Mouse (Mus musculus): Measurements from ENCODE around the gene Neurod2. TPM values are rescaled to one million over a fixed set of nuclear protein-coding genes. Genes with fewer than 3 reads are reported as not detected.
A peak's percentile ranks its signal among the peaks of the same experiment; 100 is the strongest.

Neurod2 gene
- polyA plus RNA-seq, 1 experiment from 2014 or later: not detected

- Histone ChIP-seq H3K36me3 (ENCODE audit: inconsistent target) (peaks cover 16% of the 10 kb centered on the region; the same call in 1 of the 2 replicates), H3K4me3 (ENCODE audit: inconsistent target) (peak overlapping the region; percentile 89; the same call in 1 of the 2 replicates), H3K27ac (peak overlapping the region; percentile 94), H3K79me2 (ENCODE audit: inconsistent target) (peaks cover 77% of the 10 kb centered on the region)
- 45% methylated on average over 9 of the region's 9 CpGs for WGBS (ENCODE audit: missing documents)
These were observed 31.5 kb upstream of the Neurod2 start for GRCm38 (mm10) chr11:98360866-98361521.

GRCm38 (mm10) chr11:98358161-98359083 lies 29.0 kb upstream of the Neurod2 start, which contains the start of gene Stard3:
Gene Stard3 (plus strand): TSS chr11:98358368.
- 2% methylated on average over 59 of the region's 60 CpGs for WGBS (ENCODE audit: missing documents)
- H3K79me2 ChIP-seq (ENCODE audit: inconsistent target): peaks cover 51% of the 10 kb centered on the region
- peaks cover 7% of the 10 kb centered on the region; the same call in 1 of the 2 replicates for H3K36me3 ChIP-seq (ENCODE audit: inconsistent target)
- H3K4me3 ChIP-seq (ENCODE audit: inconsistent target): peak within 1 kb of the TSS; percentile 89
- peak within 1 kb of the TSS; percentile 94 for H3K27ac ChIP-seq

GRCm38 (mm10) chr11:98357396-98358160 lies 28.1 kb upstream of the Neurod2 start:
- WGBS (ENCODE audit: missing documents): 20% methylated on average over 13 of the region's 13 CpGs
- H3K79me2 ChIP-seq (ENCODE audit: inconsistent target): peaks cover 43% of the 10 kb centered on the region
- peak overlapping the region; percentile 35 for H3K4me3 ChIP-seq (ENCODE audit: inconsistent target)
- H3K36me3 ChIP-seq (ENCODE audit: inconsistent target): no peaks in the 10 kb centered on the region
- H3K27ac ChIP-seq: peak overlapping the region; percentile 73

GRCm38 (mm10) chr11:98356625-98357394 lies 27.4 kb upstream of the Neurod2 start:
- Histone ChIP-seq H3K4me3 (ENCODE audit: inconsistent target) (no peak overlapping the region), H3K27ac (peak overlapping the region; percentile 73; the same call in 1 of the 2 replicates), H3K36me3 (ENCODE audit: inconsistent target) (no peaks in the 10 kb centered on the region), H3K79me2 (ENCODE audit: inconsistent target) (peaks cover 35% of the 10 kb centered on the region)
- 70% methylated on average over 7 of the region's 7 CpGs for WGBS (ENCODE audit: missing documents)

- WGBS (ENCODE audit: missing documents): 13% methylated on average over 6 of the region's 6 CpGs
- peaks cover 25% of the 10 kb centered on the region for H3K79me2 ChIP-seq (ENCODE audit: inconsistent target)
- H3K36me3 ChIP-seq (ENCODE audit: inconsistent target): no peaks in the 10 kb centered on the region
- no peak overlapping the region for H3K27ac ChIP-seq
- H3K4me3 ChIP-seq (ENCODE audit: inconsistent target): no peak overlapping the region
These were observed 26.4 kb upstream of the Neurod2 start for GRCm38 (mm10) chr11:98355732-98356299.

- peaks cover 12% of the 10 kb centered on the region for H3K79me2 ChIP-seq (ENCODE audit: inconsistent target)
- H3K4me3 ChIP-seq (ENCODE audit: inconsistent target): no peak overlapping the region
- H3K27ac ChIP-seq: no peak overlapping the region
- H3K36me3 ChIP-seq (ENCODE audit: inconsistent target): no peaks in the 10 kb centered on the region
- WGBS (ENCODE audit: missing documents): 87% methylated on average over 14 of the region's 14 CpGs
These were observed 25.0 kb upstream of the Neurod2 start for GRCm38 (mm10) chr11:98354445-98354844.

- H3K79me2 ChIP-seq (ENCODE audit: inconsistent target): peaks cover 4% of the 10 kb centered on the region
- WGBS (ENCODE audit: missing documents): 67% methylated on average over 8 of the region's 8 CpGs
These were observed 24.3 kb upstream of the Neurod2 start for GRCm38 (mm10) chr11:98353651-98354211.

GRCm38 (mm10) chr11:98352272-98352990 lies 23.0 kb upstream of the Neurod2 start:
- 84% methylated on average over 18 of the region's 18 CpGs for WGBS (ENCODE audit: missing documents)
- no peaks in the 10 kb centered on the region for H3K79me2 ChIP-seq (ENCODE audit: inconsistent target)
- H3K27ac ChIP-seq: no peak overlapping the region
- no peaks in the 10 kb centered on the region for H3K36me3 ChIP-seq (ENCODE audit: inconsistent target)
- H3K4me3 ChIP-seq (ENCODE audit: inconsistent target): no peak overlapping the region

More at GRCm38 (mm10) chr11:98353651-98354211, 24.3 kb upstream of the Neurod2 start:
- H3K4me3 ChIP-seq (ENCODE audit: inconsistent target): no peak overlapping the region
- H3K27ac ChIP-seq: no peak overlapping the region
- H3K36me3 ChIP-seq (ENCODE audit: inconsistent target): no peaks in the 10 kb centered on the region

GRCm38 (mm10) chr11:98349308-98349707 lies 19.9 kb upstream of the Neurod2 start:
- Histone ChIP-seq H3K36me3 (ENCODE audit: inconsistent target) (no peaks in the 10 kb centered on the region), H3K27ac (no peak overlapping the region), H3K4me3 (ENCODE audit: inconsistent target) (no peak overlapping the region), H3K79me2 (ENCODE audit: inconsistent target) (no peaks in the 10 kb centered on the region)
- 37% methylated on average over 9 of the region's 9 CpGs for WGBS (ENCODE audit: missing documents)

- 3% methylated on average over 53 of the region's 55 CpGs for WGBS (ENCODE audit: missing documents)
- H3K4me3 ChIP-seq (ENCODE audit: inconsistent target): no peak within 1 kb of the TSS
- H3K79me2 ChIP-seq (ENCODE audit: inconsistent target): no peaks in the 10 kb centered on the region
- H3K27ac ChIP-seq: no peak within 1 kb of the TSS
- H3K36me3 ChIP-seq (ENCODE audit: inconsistent target): no peaks in the 10 kb centered on the region
These were observed 18.9 kb upstream of the Neurod2 start, which contains the start of gene Ppp1r1b for GRCm38 (mm10) chr11:98348083-98348961. Gene Ppp1r1b (plus strand): TSS chr11:98348404.

GRCm38 (mm10) chr11:98347385-98348082 lies 18.1 kb upstream of the Neurod2 start:
- Histone ChIP-seq H3K4me3 (ENCODE audit: inconsistent target) (no peak overlapping the region), H3K36me3 (ENCODE audit: inconsistent target) (no peaks in the 10 kb centered on the region), H3K79me2 (ENCODE audit: inconsistent target) (no peaks in the 10 kb centered on the region), H3K27ac (no peak overlapping the region)
- 25% methylated on average over 9 of the region's 12 CpGs for WGBS (ENCODE audit: missing documents)
